Mouse (Mus musculus) limb, embryonic 14.5 days (tissue): ENCODE data around the gene Dclk3. TPM values are rescaled to one million over a fixed set of nuclear protein-coding genes. Genes with fewer than 3 reads are reported as not detected.

ENCODE experiments used
- ATAC-seq: fragments of 200-750 bp; cut with Nextera tagmentation; 2 replicates; pipeline ENCODE4 v1.8.0; 2017; ENCODE audit warnings: low read depth, moderate number of reproducible peaks, moderate TSS enrichment; ENCODE audit not compliant: low FRiP score
- DNase-seq: peaks from one replicate; pipeline ENCODE4 v3.0.0-alpha.2; 2015; ENCODE audit warnings: low spot score
- H3K27ac ChIP-seq: fragments of 300-500 bp; sonication (generic); replicated peaks from 2 replicates; pipeline ENCODE4 v1.5.1; 2014; ENCODE audit warnings: low read depth, mild to moderate bottlenecking, low read length, moderate library complexity, mixed read lengths
- H3K27me3 ChIP-seq: fragments of 300-500 bp; sonication (generic); 2 replicates; pipeline ENCODE4 v1.6.1; 2014; ENCODE audit warnings: low read length, mixed read lengths; ENCODE audit not compliant: control insufficient read depth, insufficient read depth
- H3K36me3 ChIP-seq: fragments of 300-500 bp; sonication (generic); 2 replicates; pipeline ENCODE4 v1.6.1; 2014; ENCODE audit warnings: mild to moderate bottlenecking, low read length, moderate library complexity, mixed read lengths; ENCODE audit not compliant: control insufficient read depth, insufficient read depth
- H3K4me1 ChIP-seq: fragments of 300-500 bp; sonication (generic); 2 replicates; pipeline ENCODE4 v1.6.1; 2014; ENCODE audit warnings: antibody characterized with exemption, low read length, mixed read lengths; ENCODE audit not compliant: control insufficient read depth, insufficient read depth
- H3K4me2 ChIP-seq: fragments of 300-500 bp; sonication (generic); replicated peaks from 2 replicates; pipeline ENCODE4 v1.6.1; 2014; ENCODE audit warnings: low read depth, mild to moderate bottlenecking, low read length, moderate library complexity; ENCODE audit not compliant: severe bottlenecking
- H3K4me3 ChIP-seq: fragments of 300-500 bp; sonication (generic); replicated peaks from 2 replicates; pipeline ENCODE4 v1.5.1; 2014; ENCODE audit warnings: low read length
- H3K9ac ChIP-seq: fragments of 300-500 bp; sonication (generic); 2 replicates; pipeline ENCODE4 v1.6.1; 2014; ENCODE audit warnings: mild to moderate bottlenecking, low read depth, low read length, moderate library complexity; ENCODE audit not compliant: severe bottlenecking
- H3K9me3 ChIP-seq: fragments of 300-500 bp; sonication (generic); 2 replicates; pipeline ENCODE4 v1.6.1; 2016; ENCODE audit warnings: low read length; ENCODE audit not compliant: control insufficient read depth
- POLR2A ChIP-seq: fragments of 200-500 bp; IDR thresholded peaks from 2 replicates; pipeline ENCODE4 v1.8.0; 2012; ENCODE audit warnings: inconsistent platforms, mild to moderate bottlenecking, moderate library complexity, borderline replicate concordance; ENCODE audit not compliant: insufficient read depth, insufficient read length; ENCODE audit errors: extremely low read depth
- WGBS: fragments of 180-500 bp; shearing (Covaris S2); extraction: QIAGEN DNeasy Blood & Tissue Kit; methylation state at CpG from one replicate; pipeline ENCODE4 v1.1.7; 2014; 5-methylcytosine and 5-hydroxymethylcytosine counted together
- polyA plus RNA-seq, 2 experiments: library from polyadenylated mRNA; depleted of rRNA in 1 of 2; stranded (reverse) in 1 of 2; unstranded in 1 of 2; fragments of >200 nt; fragmentation: Nextera tagmentation in 1 of 2; extraction: Ambion mirVana in 1 of 2; gene quantifications; 2 replicates each; pipeline versions ENCODE4 v1.2.1 to v1.2.3; 2012 to 2014

The Dclk3 gene
- polyA plus RNA-seq, 2 experiments: 0.41 to 0.74 TPM

- Histone ChIP-seq H3K9me3 (no peaks in the 10 kb centered on the region), H3K27me3 (no peaks in the 10 kb centered on the region), H3K4me1 (no peaks in the 10 kb centered on the region), H3K4me3 (no peak overlapping the region), H3K9ac (no peak overlapping the region), H3K27ac (no peak overlapping the region), H3K36me3 (no peaks in the 10 kb centered on the region), H3K4me2 (no peak overlapping the region)
- no peak for TF ChIP-seq POLR2A
- DNase-seq (no peak), ATAC-seq (no peak)
- 85% methylated on average over 3 of the region's 3 CpGs for WGBS
Measured at GRCm38 (mm10) chr9:111515536-111515935, 76.7 kb downstream of the Dclk3 start.

- TF ChIP-seq POLR2A: no peak
- no peaks in the 10 kb centered on the region for H3K27me3 ChIP-seq
- 89% methylated on average over 7 of the region's 7 CpGs for WGBS
- no peak overlapping the region for H3K4me2 ChIP-seq
- ATAC-seq (no peak), DNase-seq (no peak)
- H3K36me3 ChIP-seq: no peaks in the 10 kb centered on the region
- no peak overlapping the region for H3K4me3 ChIP-seq
- no peaks in the 10 kb centered on the region for H3K9me3 ChIP-seq
- no peak overlapping the region for H3K9ac ChIP-seq
- no peaks in the 10 kb centered on the region for H3K4me1 ChIP-seq
- no peak overlapping the region for H3K27ac ChIP-seq
Measured at GRCm38 (mm10) chr9:111522226-111522625, 83.3 kb downstream of the Dclk3 start.

DNA sequence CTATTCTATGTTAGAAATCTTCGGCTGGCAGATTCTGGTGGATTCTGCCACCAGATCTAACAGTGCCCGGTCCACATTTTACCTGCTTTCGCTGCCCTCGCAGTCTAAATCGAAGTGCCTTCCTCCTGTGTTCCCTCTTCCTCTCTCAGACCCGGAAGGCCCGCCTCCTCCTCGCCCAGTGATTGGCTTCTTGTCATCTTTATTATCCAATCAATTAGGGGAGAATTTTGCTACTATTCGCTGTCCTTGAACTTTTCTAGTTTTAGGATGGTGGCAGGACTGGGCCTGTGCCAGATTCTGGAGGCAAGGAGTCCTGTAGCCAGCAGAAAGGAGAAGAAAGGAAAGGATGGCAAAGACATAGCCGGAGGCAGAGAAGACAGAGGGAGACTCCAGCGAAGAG is 84.2 kb downstream of the Dclk3 start:
- no peaks in the 10 kb centered on the region for H3K4me1 ChIP-seq
- no peak for ATAC-seq

GRCm38 (mm10) chr9:111523871-111524270 is 85.0 kb downstream of the Dclk3 start:
- Histone ChIP-seq H3K27me3 (no peaks in the 10 kb centered on the region), H3K27ac (no peak overlapping the region), H3K4me1 (no peaks in the 10 kb centered on the region), H3K4me3 (no peak overlapping the region), H3K4me2 (no peak overlapping the region), H3K9me3 (no peaks in the 10 kb centered on the region), H3K36me3 (no peaks in the 10 kb centered on the region), H3K9ac (no peak overlapping the region)
- no peak for TF ChIP-seq POLR2A
- DNase-seq: no peak
- 96% methylated on average over 3 of the region's 3 CpGs for WGBS
- ATAC-seq: no peak

More for the DNA sequence above, 84.2 kb downstream of the Dclk3 start:
- Histone ChIP-seq H3K4me3 (no peak overlapping the region), H3K36me3 (no peaks in the 10 kb centered on the region), H3K27ac (no peak overlapping the region), H3K9ac (no peak overlapping the region), H3K4me2 (no peak overlapping the region), H3K9me3 (no peaks in the 10 kb centered on the region), H3K27me3 (no peaks in the 10 kb centered on the region)
- TF ChIP-seq POLR2A: no peak
- 92% methylated on average over 11 of the region's 11 CpGs for WGBS
- no peak for DNase-seq

- no peak overlapping the region for H3K9ac ChIP-seq
- no peak overlapping the region for H3K4me3 ChIP-seq
- no peak overlapping the region for H3K4me2 ChIP-seq
- DNase-seq (no peak), ATAC-seq (no peak)
- no peaks in the 10 kb centered on the region for H3K4me1 ChIP-seq
- H3K36me3 ChIP-seq: no peaks in the 10 kb centered on the region
- WGBS: 40% methylated on average over 7 of the region's 7 CpGs
- no peak for TF ChIP-seq POLR2A
- no peak overlapping the region for H3K27ac ChIP-seq
- no peaks in the 10 kb centered on the region for H3K9me3 ChIP-seq
- H3K27me3 ChIP-seq: no peaks in the 10 kb centered on the region
Measured at GRCm38 (mm10) chr9:111534744-111535423, 96.0 kb downstream of the Dclk3 start.
